Mouse (Mus musculus) liver, adult 2 months (tissue): Measurements from ENCODE around the gene Uxs1. TPM values are rescaled to one million over a fixed set of nuclear protein-coding genes. Genes with fewer than 3 reads are reported as not detected.

Experiments used
- DNase-seq: peaks from one replicate; pipeline ENCODE4 v3.0.0-alpha.2; 2011; ENCODE audit warnings: low read depth, low spot score; ENCODE audit errors: extremely low read depth
- H3K27ac ChIP-seq: fragments of 200-500 bp; replicated peaks from 2 replicates; pipeline ENCODE4 v1.5.1; 2012; ENCODE audit warnings: low read depth, mild to moderate bottlenecking, control low read depth, inconsistent platforms, low read length; ENCODE audit not compliant: insufficient read depth
- H3K27me3 ChIP-seq: fragments of 200-500 bp; 2 replicates; pipeline ENCODE4 v1.6.1; 2012; ENCODE audit warnings: mild to moderate bottlenecking, moderate library complexity, low read length, inconsistent platforms; ENCODE audit not compliant: control insufficient read depth, insufficient read depth
- H3K36me3 ChIP-seq: fragments of 200-500 bp; 2 replicates; pipeline ENCODE4 v1.6.1; 2012; ENCODE audit warnings: low read length, inconsistent platforms; ENCODE audit not compliant: control insufficient read depth, insufficient read depth
- H3K4me1 ChIP-seq: fragments of 200-500 bp; 2 replicates; pipeline ENCODE4 v1.6.1; 2011; ENCODE audit warnings: low read length; ENCODE audit not compliant: control insufficient read depth, insufficient read depth
- H3K4me3 ChIP-seq: fragments of 200-500 bp; 2 replicates; pipeline ENCODE4 v1.5.1; 2011; ENCODE audit warnings: low read depth, mild to moderate bottlenecking, control low read depth, low read length, moderate library complexity; ENCODE audit not compliant: insufficient read depth
- H3K79me2 ChIP-seq: fragments of 200-500 bp; 2 replicates; pipeline ENCODE4 v1.6.1; 2012; ENCODE audit warnings: inconsistent platforms, mild to moderate bottlenecking, low read length, moderate library complexity; ENCODE audit not compliant: control insufficient read depth, insufficient read depth
- H3K9ac ChIP-seq: fragments of 200-500 bp; 2 replicates; pipeline ENCODE4 v1.6.1; 2012; ENCODE audit warnings: low read depth, mild to moderate bottlenecking, control low read depth, inconsistent platforms, low read length
- CTCF ChIP-seq: fragments of 200-500 bp; IDR thresholded peaks from 2 replicates; pipeline ENCODE4 v1.5.1; 2011; ENCODE audit warnings: low read depth, low read length, control low read depth
- POLR2A ChIP-seq: fragments of 200-500 bp; IDR thresholded peaks from 2 replicates; pipeline ENCODE4 v1.6.1; 2011; ENCODE audit warnings: low read length, control low read depth; ENCODE audit not compliant: insufficient read depth; ENCODE audit errors: extremely low read depth
- WGBS: fragments of 180-500 bp; shearing (Covaris S2); methylation state at CpG from one replicate; pipeline ENCODE4 v1.1.7; 2018; 5-methylcytosine and 5-hydroxymethylcytosine counted together
- polyA plus RNA-seq: library from polyadenylated mRNA; depleted of rRNA; stranded (reverse); fragments of >200 nt; gene quantifications from 2 replicates; pipeline ENCODE4 v1.2.3, GENCODE M21; 2012; rRNA removed
- total RNA-seq: library from RNA; depleted of rRNA; stranded (reverse); fragments of >200 nt; gene quantifications from 2 replicates; pipeline ENCODE4 v1.2.3, GENCODE M21; 2014; rRNA removed

The Uxs1 gene
- total and polyA plus RNA-seq, 2 experiments = 6.7 to 8.9 TPM

DNA sequence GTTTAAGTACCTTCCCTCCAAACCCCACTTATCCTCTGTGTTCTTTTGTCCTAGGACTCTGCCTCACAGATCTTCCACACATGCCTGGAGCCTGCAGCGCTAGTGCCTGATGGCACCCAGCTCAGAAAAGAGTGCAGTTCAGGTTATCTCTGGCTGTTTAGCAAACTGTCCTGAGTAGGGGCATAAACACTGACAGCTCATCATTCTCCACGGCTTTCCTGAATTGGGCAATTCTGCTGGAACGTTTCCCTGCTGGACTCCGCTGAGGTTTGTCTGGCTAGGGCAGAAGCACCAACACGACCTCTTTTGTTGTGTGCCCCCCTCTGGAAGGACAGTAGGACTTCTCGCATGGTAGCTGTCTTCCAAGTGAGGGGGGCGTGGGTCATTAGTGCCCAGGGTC lies 109.6 kb downstream of the Uxs1 start:
- H3K4me3 ChIP-seq = no peak overlapping the region
- no peak overlapping the region for H3K9ac ChIP-seq
- DNase-seq = no peak
- H3K36me3 ChIP-seq = no peaks in the 10 kb centered on the region
- no peaks in the 10 kb centered on the region for H3K79me2 ChIP-seq
- no peak overlapping the region for H3K27ac ChIP-seq
- no peaks in the 10 kb centered on the region for H3K4me1 ChIP-seq
- WGBS = 40% methylated on average over 7 of the region's 7 CpGs
- H3K27me3 ChIP-seq = no peaks in the 10 kb centered on the region
- TF ChIP-seq CTCF = no peak
- TF ChIP-seq POLR2A = no peak

DNA sequence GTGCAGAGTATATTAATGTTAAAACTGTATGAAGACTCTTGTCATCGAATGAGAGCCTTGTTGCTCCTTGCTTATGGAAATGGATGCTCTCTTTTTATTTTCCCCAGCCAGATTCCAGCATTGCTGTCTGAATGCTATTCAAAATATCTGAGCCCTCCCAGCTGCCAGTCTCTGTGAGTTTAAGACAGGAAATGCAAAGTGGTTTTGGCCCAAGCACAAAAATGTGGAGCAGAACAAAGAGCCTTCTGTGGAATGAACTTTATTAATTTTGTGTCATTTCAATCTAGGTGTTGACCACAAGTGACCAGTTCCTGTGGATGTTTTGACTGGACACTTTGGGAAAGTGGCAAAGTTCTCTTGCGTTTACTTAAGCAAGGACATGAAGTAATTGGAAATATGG lies 112.8 kb downstream of the Uxs1 start:
- H3K79me2 ChIP-seq = no peaks in the 10 kb centered on the region
- H3K9ac ChIP-seq = no peak overlapping the region
- no peaks in the 10 kb centered on the region for H3K27me3 ChIP-seq
- 80% methylated on average over 2 of the region's 2 CpGs for WGBS
- DNase-seq = no peak
- TF ChIP-seq POLR2A = no peak
- TF ChIP-seq CTCF = no peak
- no peak overlapping the region for H3K4me3 ChIP-seq
- H3K36me3 ChIP-seq = no peaks in the 10 kb centered on the region
- no peaks in the 10 kb centered on the region for H3K4me1 ChIP-seq
- no peak overlapping the region for H3K27ac ChIP-seq

DNA sequence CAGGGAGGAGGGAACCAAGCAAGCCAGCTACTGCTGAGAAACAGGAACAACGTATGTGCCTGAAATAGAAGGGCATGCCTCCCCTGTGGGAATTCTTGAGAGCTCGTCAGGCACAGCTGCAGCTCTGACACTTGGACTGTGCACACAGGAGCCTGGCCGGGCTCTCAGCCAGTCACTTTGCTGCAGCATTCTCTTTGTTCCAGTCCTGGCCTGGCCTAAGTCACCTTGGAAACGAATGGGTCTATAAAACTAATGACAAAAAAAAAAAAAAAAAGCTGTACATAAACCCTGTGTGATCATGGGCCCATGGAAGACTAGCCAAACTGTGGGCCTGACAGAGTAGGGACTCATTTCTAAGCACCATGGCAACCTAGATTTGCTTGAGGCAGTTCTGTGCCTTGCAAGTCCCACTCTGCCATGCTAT lies 129.0 kb downstream of the Uxs1 start:
- no peak for DNase-seq
- H3K9ac ChIP-seq = no peak overlapping the region
- H3K36me3 ChIP-seq = no peaks in the 10 kb centered on the region
- no peaks in the 10 kb centered on the region for H3K79me2 ChIP-seq
- H3K4me3 ChIP-seq = no peak overlapping the region
- WGBS = 55% methylated on average over 4 of the region's 4 CpGs
- H3K27ac ChIP-seq = no peak overlapping the region
- TF ChIP-seq POLR2A = no peak
- no peak for TF ChIP-seq CTCF
- no peaks in the 10 kb centered on the region for H3K27me3 ChIP-seq
- no peaks in the 10 kb centered on the region for H3K4me1 ChIP-seq

Other genes with a start within 250 kb of the Uxs1 start
- gene 1500015O10Rik, start 97.2 kb downstream of the Uxs1 start, total RNA-seq = 1.1 TPM in 1 of 2 replicates, not detected in the other
- gene 1500015O10Rik, start 97.2 kb downstream of the Uxs1 start, polyA plus RNA-seq = 0.10 TPM in 1 of 2 replicates, not detected in the other
- 39.6 and 41.0 TPM in 2 replicates for gene Tpp2, start 105.8 kb upstream of the Uxs1 start, total RNA-seq
- gene Tpp2, start 105.8 kb upstream of the Uxs1 start, polyA plus RNA-seq = 3.5 and 4.1 TPM in 2 replicates
- not detected in 2 replicates for gene Mettl21c, start 192.2 kb upstream of the Uxs1 start, total RNA-seq
- gene Mettl21c, start 192.2 kb upstream of the Uxs1 start, polyA plus RNA-seq = not detected in 2 replicates
- gene Gm8251, start 234.1 kb upstream of the Uxs1 start, total RNA-seq = 0.07 and 0.09 TPM in 2 replicates
- not detected in 2 replicates for gene Gm8251, start 234.1 kb upstream of the Uxs1 start, polyA plus RNA-seq